Mouse (Mus musculus): Measurements from ENCODE around the gene Olfr1364. TPM values are rescaled to one million over a fixed set of nuclear protein-coding genes. Genes with fewer than 3 reads are reported as not detected.

Olfr1364 gene
- polyA plus RNA-seq, 2 experiments, result not detected

GRCm38 (mm10) chr13:21549487-21549886, 32.1 kb downstream of the Olfr1364 start:
- ATAC-seq (ENCODE audit: insufficient read depth) (no peak), DNase-seq (ENCODE audit: low read depth in 3 of 3, low spot score in 3 of 3) (no peak)
- WGBS (ENCODE audit: insufficient replicate concordance), result 52% methylated on average over 3 of the region's 3 CpGs
- Histone ChIP-seq H3K27me3 (ENCODE audit: control insufficient read depth, insufficient read depth, low read length) (no peaks in the 10 kb centered on the region), H3K4me3 (ENCODE audit: insufficient read depth in 1 of 2, low read depth in 2 of 2, low read length in 2 of 2) (no peak overlapping the region), H3K27ac (no peak overlapping the region), H3K4me1 (replicated peaks; ENCODE audit: control insufficient read depth in 2 of 2, insufficient read depth in 2 of 2, low read length in 1 of 2) (no peaks in the 10 kb centered on the region), H3K36me3 (replicated peaks; ENCODE audit: control insufficient read depth, insufficient read depth, low read depth) (no peaks in the 10 kb centered on the region), H3K9ac (replicated peaks) (no peak overlapping the region), H3K9me3 (ENCODE audit: control insufficient read depth, low read length) (no peaks in the 10 kb centered on the region), H3K4me2 (ENCODE audit: low read depth) (no peak overlapping the region)
- TF ChIP-seq EP300 (IDR thresholded peaks at IDR 0.05; ENCODE audit: low read depth), result no peak

- no peaks in the 10 kb centered on the region for H3K27me3 ChIP-seq (ENCODE audit: control insufficient read depth, insufficient read depth, low read length)
- no peak for DNase-seq (ENCODE audit: low read depth in 3 of 3, low spot score in 3 of 3)
- H3K9me3 ChIP-seq (ENCODE audit: control insufficient read depth, low read length), result no peaks in the 10 kb centered on the region
- WGBS (ENCODE audit: insufficient replicate concordance), result 24% methylated on average over 1 of the region's 1 CpGs
- no peaks in the 10 kb centered on the region for H3K36me3 ChIP-seq (replicated peaks; ENCODE audit: control insufficient read depth, insufficient read depth, low read depth)
- ATAC-seq (ENCODE audit: insufficient read depth), result no peak
- no peak within 1 kb of the TSS for H3K4me2 ChIP-seq (ENCODE audit: low read depth)
- no peak within 1 kb of the TSS for H3K9ac ChIP-seq (replicated peaks)
- no peak for TF ChIP-seq CTCF (IDR thresholded peaks at IDR 0.05; ENCODE audit: low read depth)
- TF ChIP-seq EP300 (IDR thresholded peaks at IDR 0.05; ENCODE audit: low read depth), result no peak
- no peaks in the 10 kb centered on the region for H3K4me1 ChIP-seq (replicated peaks; ENCODE audit: control insufficient read depth in 2 of 2, insufficient read depth in 2 of 2, low read length in 1 of 2)
- H3K27ac ChIP-seq, result no peak within 1 kb of the TSS
- no peak within 1 kb of the TSS for H3K4me3 ChIP-seq (ENCODE audit: insufficient read depth in 1 of 2, low read depth in 2 of 2, low read length in 2 of 2)
These were observed 38.9 kb downstream of the Olfr1364 start, which contains the start of gene Olfr1366 for GRCm38 (mm10) chr13:21542708-21543107. Olfr1366 (minus strand) TSS chr13:21542808.

GRCm38 (mm10) chr13:21530781-21531201, 50.8 kb downstream of the Olfr1364 start, which contains the start of gene Zkscan8:
Zkscan8 (minus strand) TSS chr13:21531120.
- 0 out of 2 replicates have a peak within 1 kb of the TSS, but pooled peaks have one; percentile 34 for H3K27ac ChIP-seq
- H3K9me3 ChIP-seq (ENCODE audit: control insufficient read depth, low read length), result no peaks in the 10 kb centered on the region
- H3K27me3 ChIP-seq (ENCODE audit: control insufficient read depth, insufficient read depth, low read length), result no peaks in the 10 kb centered on the region
- no peaks in the 10 kb centered on the region; the same call in 1 of the 2 replicates for H3K36me3 ChIP-seq (replicated peaks; ENCODE audit: control insufficient read depth, insufficient read depth, low read depth)
- TF ChIP-seq CTCF (IDR thresholded peaks at IDR 0.05; ENCODE audit: low read depth) (no peak), EP300 (IDR thresholded peaks at IDR 0.05; ENCODE audit: low read depth) (no peak)
- peak within 1 kb of the TSS; percentile 71 for H3K4me2 ChIP-seq (ENCODE audit: low read depth)
- H3K4me1 ChIP-seq (replicated peaks; ENCODE audit: control insufficient read depth in 2 of 2, insufficient read depth in 2 of 2, low read length in 1 of 2), result peaks cover 5 to 7% of the 10 kb centered on the region in 2 experiments; a peak in 3 of 4 replicates
- WGBS (ENCODE audit: insufficient replicate concordance), result 0% methylated on average over 39 of the region's 39 CpGs
- H3K4me3 ChIP-seq (ENCODE audit: insufficient read depth in 1 of 2, low read depth in 2 of 2, low read length in 2 of 2), result peak within 1 kb of the TSS; percentile 65 to 83
- ATAC-seq (ENCODE audit: insufficient read depth) (peak; percentile 96), DNase-seq (ENCODE audit: low read depth in 3 of 3, low spot score in 3 of 3) (peak; percentile 73 to 77 (median 74))
- peak within 1 kb of the TSS; percentile 94 for H3K9ac ChIP-seq (replicated peaks)

- H3K9ac ChIP-seq (replicated peaks), result peak overlapping the region; percentile 25; the same call in 1 of the 2 replicates
- DNase-seq (ENCODE audit: low read depth in 3 of 3, low spot score in 3 of 3), result no peak
- TF ChIP-seq CTCF (IDR thresholded peaks at IDR 0.05; ENCODE audit: low read depth), result no peak
These were observed 51.4 kb downstream of the Olfr1364 start for GRCm38 (mm10) chr13:21530136-21530535.

More at GRCm38 (mm10) chr13:21530136-21530535, 51.4 kb downstream of the Olfr1364 start:
- peaks cover 5 to 7% of the 10 kb centered on the region in 2 experiments; a peak in 3 of 4 replicates for H3K4me1 ChIP-seq (replicated peaks; ENCODE audit: control insufficient read depth in 2 of 2, insufficient read depth in 2 of 2, low read length in 1 of 2)
- H3K36me3 ChIP-seq (replicated peaks; ENCODE audit: control insufficient read depth, insufficient read depth, low read depth), result peaks cover under 1% of the 10 kb centered on the region; the same call in 1 of the 2 replicates
- ATAC-seq (ENCODE audit: insufficient read depth), result no peak
- no peak overlapping the region for H3K27ac ChIP-seq
- WGBS (ENCODE audit: insufficient replicate concordance), result 27% methylated on average over 7 of the region's 7 CpGs
- H3K27me3 ChIP-seq (ENCODE audit: control insufficient read depth, insufficient read depth, low read length), result no peaks in the 10 kb centered on the region
- H3K9me3 ChIP-seq (ENCODE audit: control insufficient read depth, low read length), result no peaks in the 10 kb centered on the region
- H3K4me3 ChIP-seq (ENCODE audit: insufficient read depth in 1 of 2, low read depth in 2 of 2, low read length in 2 of 2), result peak overlapping the region; percentile 18 to 83
- H3K4me2 ChIP-seq (ENCODE audit: low read depth), result peak overlapping the region; percentile 71

Other genes starting within 250 kb of the Olfr1364 start
Only the 30 nearest of the 33 such genes appear.
- 1.2 and 2.5 TPM in 2 replicates for gene Zscan12, start 218.9 kb downstream of the Olfr1364 start, polyA plus RNA-seq (2012; rRNA removed)
- gene Zscan12, start 218.9 kb downstream of the Olfr1364 start, polyA plus RNA-seq (2014; fragmentation: Nextera tagmentation; extraction: Ambion mirVana), result 2.9 and 4.0 TPM in 2 replicates
- gene Zkscan3, start 179.0 kb downstream of the Olfr1364 start, polyA plus RNA-seq (2012; rRNA removed), result 18.6 and 24.5 TPM in 2 replicates
- gene Zkscan3, start 179.0 kb downstream of the Olfr1364 start, polyA plus RNA-seq (2014; fragmentation: Nextera tagmentation; extraction: Ambion mirVana), result 23.0 and 25.6 TPM in 2 replicates
- 0.94 and 1.3 TPM in 2 replicates for gene Pgbd1, start 140.7 kb downstream of the Olfr1364 start, polyA plus RNA-seq (2012; rRNA removed)
- 1.2 and 2.0 TPM in 2 replicates for gene Pgbd1, start 140.7 kb downstream of the Olfr1364 start, polyA plus RNA-seq (2014; fragmentation: Nextera tagmentation; extraction: Ambion mirVana)
- gene Zscan26, start 128.0 kb downstream of the Olfr1364 start, polyA plus RNA-seq (2012; rRNA removed), result 7.0 and 9.5 TPM in 2 replicates
- gene Zscan26, start 128.0 kb downstream of the Olfr1364 start, polyA plus RNA-seq (2014; fragmentation: Nextera tagmentation; extraction: Ambion mirVana), result 4.2 and 4.6 TPM in 2 replicates
- gene Nkapl, start 113.2 kb downstream of the Olfr1364 start, polyA plus RNA-seq (2012; rRNA removed), result 0.19 and 0.25 TPM in 2 replicates
- 0.40 and 0.65 TPM in 2 replicates for gene Nkapl, start 113.2 kb downstream of the Olfr1364 start, polyA plus RNA-seq (2014; fragmentation: Nextera tagmentation; extraction: Ambion mirVana)
- 0.16 and 0.21 TPM in 2 replicates for gene Zkscan4, start 102.9 kb downstream of the Olfr1364 start, polyA plus RNA-seq (2012; rRNA removed)
- 0.19 and 0.30 TPM in 2 replicates for gene Zkscan4, start 102.9 kb downstream of the Olfr1364 start, polyA plus RNA-seq (2014; fragmentation: Nextera tagmentation; extraction: Ambion mirVana)
- not detected in 2 replicates for gene Gm10065, start 102.3 kb downstream of the Olfr1364 start, polyA plus RNA-seq (2012; rRNA removed)
- gene Gm10065, start 102.3 kb downstream of the Olfr1364 start, polyA plus RNA-seq (2014; fragmentation: Nextera tagmentation; extraction: Ambion mirVana), result not detected in 2 replicates
- gene AK157302, start 86.5 kb downstream of the Olfr1364 start, polyA plus RNA-seq (2012; rRNA removed), result 0.15 and 0.66 TPM in 2 replicates
- gene AK157302, start 86.5 kb downstream of the Olfr1364 start, polyA plus RNA-seq (2014; fragmentation: Nextera tagmentation; extraction: Ambion mirVana), result 0.94 and 1.1 TPM in 2 replicates
- gene Gm11273, start 80.3 kb downstream of the Olfr1364 start, polyA plus RNA-seq (2012; rRNA removed), result 5.7 and 26.8 TPM in 2 replicates
- gene Gm11273, start 80.3 kb downstream of the Olfr1364 start, polyA plus RNA-seq (2014; fragmentation: Nextera tagmentation; extraction: Ambion mirVana), result 5.5 and 6.9 TPM in 2 replicates
- gene Zkscan8, start 50.6 kb downstream of the Olfr1364 start, polyA plus RNA-seq (2012; rRNA removed), result 2.0 and 2.1 TPM in 2 replicates
- gene Zkscan8, start 50.6 kb downstream of the Olfr1364 start, polyA plus RNA-seq (2014; fragmentation: Nextera tagmentation; extraction: Ambion mirVana), result 1.4 and 1.9 TPM in 2 replicates
- not detected in 2 replicates for gene Olfr1366, start 39.0 kb downstream of the Olfr1364 start, polyA plus RNA-seq (2012; rRNA removed)
- gene Olfr1366, start 39.0 kb downstream of the Olfr1364 start, polyA plus RNA-seq (2014; fragmentation: Nextera tagmentation; extraction: Ambion mirVana), result not detected in 2 replicates
- not detected in 2 replicates for gene Olfr1535, start 21.9 kb downstream of the Olfr1364 start, polyA plus RNA-seq (2012; rRNA removed)
- gene Olfr1535, start 21.9 kb downstream of the Olfr1364 start, polyA plus RNA-seq (2014; fragmentation: Nextera tagmentation; extraction: Ambion mirVana), result not detected in 2 replicates
- not detected in 2 replicates for gene Olfr1362, start 32.3 kb upstream of the Olfr1364 start, polyA plus RNA-seq (2012; rRNA removed)
- not detected in 2 replicates for gene Olfr1362, start 32.3 kb upstream of the Olfr1364 start, polyA plus RNA-seq (2014; fragmentation: Nextera tagmentation; extraction: Ambion mirVana)
- not detected in 2 replicates for gene Olfr11, start 60.8 kb upstream of the Olfr1364 start, polyA plus RNA-seq (2012; rRNA removed)
- not detected in 2 replicates for gene Olfr11, start 60.8 kb upstream of the Olfr1364 start, polyA plus RNA-seq (2014; fragmentation: Nextera tagmentation; extraction: Ambion mirVana)
- gene Olfr1361, start 81.6 kb upstream of the Olfr1364 start, polyA plus RNA-seq (2012; rRNA removed), result not detected in 2 replicates
- not detected in 2 replicates for gene Olfr1361, start 81.6 kb upstream of the Olfr1364 start, polyA plus RNA-seq (2014; fragmentation: Nextera tagmentation; extraction: Ambion mirVana)
- gene Olfr1360, start 95.6 kb upstream of the Olfr1364 start, polyA plus RNA-seq (2012; rRNA removed), result not detected in 2 replicates
- not detected in 2 replicates for gene Olfr1360, start 95.6 kb upstream of the Olfr1364 start, polyA plus RNA-seq (2014; fragmentation: Nextera tagmentation; extraction: Ambion mirVana)
- not detected in 2 replicates for gene Olfr1359, start 116.4 kb upstream of the Olfr1364 start, polyA plus RNA-seq (2012; rRNA removed)
- gene Olfr1359, start 116.4 kb upstream of the Olfr1364 start, polyA plus RNA-seq (2014; fragmentation: Nextera tagmentation; extraction: Ambion mirVana), result not detected in 2 replicates
- gene Hist1h2bl, start 134.4 kb upstream of the Olfr1364 start, polyA plus RNA-seq (2012; rRNA removed), result 16.0 and 24.7 TPM in 2 replicates
- 2.2 and 4.8 TPM in 2 replicates for gene Hist1h2bl, start 134.4 kb upstream of the Olfr1364 start, polyA plus RNA-seq (2014; fragmentation: Nextera tagmentation; extraction: Ambion mirVana)
- 6.9 and 22.2 TPM in 2 replicates for gene Hist1h2ai, start 134.7 kb upstream of the Olfr1364 start, polyA plus RNA-seq (2012; rRNA removed)
- 15.0 and 22.5 TPM in 2 replicates for gene Hist1h2ai, start 134.7 kb upstream of the Olfr1364 start, polyA plus RNA-seq (2014; fragmentation: Nextera tagmentation; extraction: Ambion mirVana)
- 31.3 and 51.5 TPM in 2 replicates for gene Hist1h3h, start 135.9 kb upstream of the Olfr1364 start, polyA plus RNA-seq (2012; rRNA removed)
- 4.7 and 7.9 TPM in 2 replicates for gene Hist1h3h, start 135.9 kb upstream of the Olfr1364 start, polyA plus RNA-seq (2014; fragmentation: Nextera tagmentation; extraction: Ambion mirVana)
- gene Hist1h2bm, start 140.3 kb upstream of the Olfr1364 start, polyA plus RNA-seq (2012; rRNA removed), result 18.2 and 36.3 TPM in 2 replicates
- 4.0 and 5.0 TPM in 2 replicates for gene Hist1h2bm, start 140.3 kb upstream of the Olfr1364 start, polyA plus RNA-seq (2014; fragmentation: Nextera tagmentation; extraction: Ambion mirVana)
- gene Hist1h4j, start 153.3 kb upstream of the Olfr1364 start, polyA plus RNA-seq (2012; rRNA removed), result 24.0 and 29.5 TPM in 2 replicates
- 0.52 and 1.1 TPM in 2 replicates for gene Hist1h4j, start 153.3 kb upstream of the Olfr1364 start, polyA plus RNA-seq (2014; fragmentation: Nextera tagmentation; extraction: Ambion mirVana)
- 16.2 and 32.8 TPM in 2 replicates for gene Hist1h4k, start 168.7 kb upstream of the Olfr1364 start, polyA plus RNA-seq (2012; rRNA removed)
- 2.7 and 5.5 TPM in 2 replicates for gene Hist1h4k, start 168.7 kb upstream of the Olfr1364 start, polyA plus RNA-seq (2014; fragmentation: Nextera tagmentation; extraction: Ambion mirVana)
- gene Hist1h2ak, start 172.1 kb upstream of the Olfr1364 start, polyA plus RNA-seq (2012; rRNA removed), result 61.7 and 194 TPM in 2 replicates
- 11.6 and 13.2 TPM in 2 replicates for gene Hist1h2ak, start 172.1 kb upstream of the Olfr1364 start, polyA plus RNA-seq (2014; fragmentation: Nextera tagmentation; extraction: Ambion mirVana)
- gene Hist1h2bn, start 172.4 kb upstream of the Olfr1364 start, polyA plus RNA-seq (2012; rRNA removed), result 25.2 and 29.5 TPM in 2 replicates
- 5.4 and 5.7 TPM in 2 replicates for gene Hist1h2bn, start 172.4 kb upstream of the Olfr1364 start, polyA plus RNA-seq (2014; fragmentation: Nextera tagmentation; extraction: Ambion mirVana)
- 8.2 and 9.4 TPM in 2 replicates for gene Hist1h1b, start 198.9 kb upstream of the Olfr1364 start, polyA plus RNA-seq (2012; rRNA removed)
- 19.7 and 20.6 TPM in 2 replicates for gene Hist1h1b, start 198.9 kb upstream of the Olfr1364 start, polyA plus RNA-seq (2014; fragmentation: Nextera tagmentation; extraction: Ambion mirVana)
- 37.6 and 93.8 TPM in 2 replicates for gene Hist1h3i, start 201.6 kb upstream of the Olfr1364 start, polyA plus RNA-seq (2012; rRNA removed)
- gene Hist1h3i, start 201.6 kb upstream of the Olfr1364 start, polyA plus RNA-seq (2014; fragmentation: Nextera tagmentation; extraction: Ambion mirVana), result 299 and 331 TPM in 2 replicates
- gene Hist1h2an, start 205.5 kb upstream of the Olfr1364 start, polyA plus RNA-seq (2012; rRNA removed), result 10.9 and 22.9 TPM in 2 replicates
- gene Hist1h2an, start 205.5 kb upstream of the Olfr1364 start, polyA plus RNA-seq (2014; fragmentation: Nextera tagmentation; extraction: Ambion mirVana), result 12.7 and 14.7 TPM in 2 replicates
- 2.6 and 4.2 TPM in 2 replicates for gene Hist1h2bp, start 205.7 kb upstream of the Olfr1364 start, polyA plus RNA-seq (2012; rRNA removed)
- gene Hist1h2bp, start 205.7 kb upstream of the Olfr1364 start, polyA plus RNA-seq (2014; fragmentation: Nextera tagmentation; extraction: Ambion mirVana), result 3.0 and 4.1 TPM in 2 replicates
- gene Hist1h2bq, start 228.4 kb upstream of the Olfr1364 start, polyA plus RNA-seq (2012; rRNA removed), result 13.1 and 13.4 TPM in 2 replicates
- gene Hist1h2bq, start 228.4 kb upstream of the Olfr1364 start, polyA plus RNA-seq (2014; fragmentation: Nextera tagmentation; extraction: Ambion mirVana), result 16.9 and 21.6 TPM in 2 replicates